Mouse (Mus musculus): ENCODE data around the gene Olfr1228.

Olfr1228 gene

DNA sequence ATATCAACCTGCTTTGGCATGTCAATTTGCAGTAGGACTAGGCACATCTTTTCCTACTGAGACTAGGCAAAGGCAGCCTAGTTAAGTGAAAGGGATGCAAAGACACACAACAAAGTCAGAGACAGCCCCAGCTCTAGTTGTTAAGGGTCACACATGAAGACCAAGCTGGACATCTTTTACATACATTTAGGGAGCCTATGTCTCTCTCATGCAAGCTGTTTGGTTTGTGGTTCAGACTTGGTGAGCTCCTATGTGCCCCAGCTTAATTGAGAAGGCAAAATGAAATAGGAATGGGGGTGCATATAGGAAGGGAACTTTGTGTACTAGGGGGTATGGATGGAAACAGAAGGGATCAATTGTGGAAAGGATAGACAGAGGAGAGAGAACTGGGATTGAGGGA, at the start of gene Olfr1228:
Olfr1228 (minus strand) TSS at position 101 of the 400 bp plus-strand sequence.
- in situ Hi-C loops (cut with MboI, MseI), result loop anchor here (5.0 kb wide), 1 partner anchor 37 kb away; no protein-coding TSS in a partner anchor

DNA sequence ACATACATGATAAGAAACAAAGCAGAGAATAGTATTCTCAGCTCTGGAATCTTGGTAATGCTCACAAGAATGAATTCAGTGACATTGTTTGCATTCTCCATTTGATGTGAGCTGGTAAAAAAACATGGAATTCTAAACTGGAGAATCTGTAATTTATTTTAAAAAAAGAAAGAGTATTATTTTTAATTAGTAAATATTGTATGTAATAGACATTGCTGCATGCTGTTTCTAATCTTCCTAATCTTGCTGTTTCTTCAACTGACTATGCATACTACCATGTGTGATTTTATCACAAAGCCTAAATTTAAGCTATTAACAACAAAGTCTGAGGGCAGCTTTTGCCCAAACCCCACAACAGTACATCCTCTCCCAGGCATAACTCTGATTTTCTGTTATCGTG, 43.3 kb upstream of the Olfr1228 start, which contains the start of gene Olfr1230:
Olfr1230 (minus strand) TSS at position 101 of the 400 bp plus-strand sequence.
- in situ Hi-C loops (cut with MboI, MseI), result no loop called here

DNA sequence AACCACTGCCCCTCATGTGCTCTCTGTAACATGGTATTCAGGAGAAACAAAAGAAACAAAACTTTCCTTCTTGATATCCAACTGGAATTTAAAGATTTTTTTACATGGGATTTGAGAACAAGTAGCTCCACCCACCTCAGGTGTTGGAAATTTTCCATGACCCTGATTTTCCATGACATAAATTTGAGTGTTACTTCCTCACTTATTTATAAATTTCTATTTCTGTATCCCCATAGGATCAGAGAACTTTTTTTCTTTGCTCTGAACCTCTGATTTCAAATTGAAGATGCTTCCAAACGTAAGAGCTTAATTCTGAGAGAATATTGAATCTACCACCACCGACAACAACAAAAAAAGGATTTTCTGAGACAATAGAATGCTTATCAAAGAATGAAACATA, 34.1 kb upstream of the Olfr1228 start, which contains the start of gene Olfr1229:
Olfr1229 (minus strand) TSS at position 101 of the 400 bp plus-strand sequence.
- in situ Hi-C loops (cut with MboI, MseI), result no loop called here

DNA sequence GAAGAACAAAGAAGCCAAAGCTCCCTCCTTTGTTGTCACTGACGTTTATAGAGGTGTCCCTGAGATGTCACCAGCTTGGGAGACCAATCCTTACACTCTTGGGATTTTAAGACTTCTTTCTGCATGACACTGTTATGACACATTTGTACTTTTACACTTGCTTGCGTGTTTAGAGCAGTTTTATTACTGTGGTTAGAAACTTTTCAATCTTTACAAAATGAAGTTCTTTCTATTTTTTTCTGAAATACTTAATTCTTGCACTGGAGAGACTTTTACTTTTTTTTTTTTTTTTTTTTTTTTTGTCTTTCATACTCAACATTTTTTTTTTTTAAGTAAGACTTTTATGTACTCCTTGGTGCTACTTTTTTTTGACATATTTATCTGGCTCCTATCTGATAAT, 53.9 kb downstream of the Olfr1228 start, which contains the start of gene Olfr1226:
Olfr1226 (minus strand) TSS at position 101 of the 400 bp plus-strand sequence.
- in situ Hi-C loops (cut with MboI, MseI), result no loop called here
